ENCODE assay signal across 1 mouse cellular context in genomic region chr9:110788169-110788568, GRCm38 (mm10).
TF ChIP-seq lines count a peak whose summit lies in the region.

No protein-coding gene starts in this region.

TF ChIP-seq in MEL, 35 proteins besides CTCF, POLR2A, EP300 and RAD21:
- TF ChIP-seq TAL1 (IDR thresholded peaks at IDR 0.05; ENCODE audit: low read length), result no peak
- TF ChIP-seq MAFK (IDR thresholded peaks at IDR 0.05; ENCODE audit: borderline replicate concordance, low read depth, low read length), result no peak
- no peak for TF ChIP-seq USF1 (IDR thresholded peaks at IDR 0.05; ENCODE audit: low read depth, low read length)
- no peak for TF ChIP-seq BHLHE40 (IDR thresholded peaks at IDR 0.05; ENCODE audit: borderline replicate concordance, low read depth, low read length)
